Mouse (Mus musculus) heart, postnatal 25 days (tissue): ENCODE measurements around the gene Spin1. TPM values are rescaled to one million over a fixed set of nuclear protein-coding genes. Genes with fewer than 3 reads are reported as not detected.

Source experiments
- DNase-seq: peaks from one replicate; pipeline ENCODE4 v3.0.0; 2022; ENCODE audit warnings: low spot score
- intact Hi-C: fragments of 180-260 bp; cut with DNase I; formaldehyde crosslinking; loops from one replicate; pipeline ENCODE4 v1.15.1; 2025
- total RNA-seq, 2 experiments: library from RNA; stranded (reverse); gene quantifications; 2 replicates each; pipeline ENCODE4 v1.2.3; 2021

Spin1 gene
- total RNA-seq, 2 experiments from 2014 or later: 30.0 to 33.4 TPM

GRCm38 (mm10) chr13:51178932-51179331 is 78.3 kb downstream of the Spin1 start:
- intact Hi-C loops: no loop called here
- DNase-seq: no peak

GRCm38 (mm10) chr13:51179362-51179761 is 78.7 kb downstream of the Spin1 start:
- intact Hi-C loops: no loop called here

GRCm38 (mm10) chr13:51182236-51182635 is 81.6 kb downstream of the Spin1 start:
- no peak for DNase-seq
- intact Hi-C loops: no loop called here

More at GRCm38 (mm10) chr13:51179362-51179761, 78.7 kb downstream of the Spin1 start:
- no peak for DNase-seq

GRCm38 (mm10) chr13:51184896-51185295 is 84.2 kb downstream of the Spin1 start:
- intact Hi-C loops: no loop called here

GRCm38 (mm10) chr13:51190336-51190735 is 89.7 kb downstream of the Spin1 start:
- intact Hi-C loops: loop anchor here (2.0 to 5.0 kb wide), 2 partner anchors 228 to 427 kb away; no protein-coding TSS in a partner anchor
- no peak for DNase-seq

More at GRCm38 (mm10) chr13:51184896-51185295, 84.2 kb downstream of the Spin1 start:
- DNase-seq: no peak

- DNase-seq: no peak
- intact Hi-C loops: loop anchor here (2.0 to 5.0 kb wide), 2 partner anchors 227 to 426 kb away; no protein-coding TSS in a partner anchor
These were observed 90.9 kb downstream of the Spin1 start for GRCm38 (mm10) chr13:51191416-51192140.

- DNase-seq: no peak
- intact Hi-C loops: loop anchor here (5.0 kb wide), 1 partner anchor 423 kb away; no protein-coding TSS in a partner anchor
These were observed 93.2 kb downstream of the Spin1 start for GRCm38 (mm10) chr13:51193893-51194292.

GRCm38 (mm10) chr13:51197699-51198098 is 97.0 kb downstream of the Spin1 start:
- intact Hi-C loops: no loop called here
- no peak for DNase-seq

- intact Hi-C loops: no loop called here
- DNase-seq: peak; percentile 8
These were observed 97.5 kb downstream of the Spin1 start for GRCm38 (mm10) chr13:51198186-51198585.

Other genes with a start within 250 kb of the Spin1 start
- 1 to 10 TPM in 1 of 2 experiments, under 1 TPM in 1; 0.62 to 1.1 TPM for gene Nxnl2, start 70.1 kb downstream of the Spin1 start, total RNA-seq